Mouse (Mus musculus) testis, adult 2 months (tissue): ENCODE measurements around the gene Cdkn1b.

Experiments used
- CTCF ChIP-seq: fragments of 200-500 bp; IDR thresholded peaks from 2 replicates; pipeline ENCODE4 v1.5.1; 2012; ENCODE audit warnings: low read depth, mild to moderate bottlenecking, inconsistent platforms, low read length, moderate library complexity; ENCODE audit not compliant: control insufficient read depth, insufficient read depth, insufficient replicate concordance
- POLR2A ChIP-seq: fragments of 200-500 bp; IDR thresholded peaks from 2 replicates; pipeline ENCODE4 v1.6.1; 2012; ENCODE audit warnings: low read depth, mild to moderate bottlenecking, inconsistent platforms, low read length, moderate library complexity; ENCODE audit not compliant: control insufficient read depth

DNA sequence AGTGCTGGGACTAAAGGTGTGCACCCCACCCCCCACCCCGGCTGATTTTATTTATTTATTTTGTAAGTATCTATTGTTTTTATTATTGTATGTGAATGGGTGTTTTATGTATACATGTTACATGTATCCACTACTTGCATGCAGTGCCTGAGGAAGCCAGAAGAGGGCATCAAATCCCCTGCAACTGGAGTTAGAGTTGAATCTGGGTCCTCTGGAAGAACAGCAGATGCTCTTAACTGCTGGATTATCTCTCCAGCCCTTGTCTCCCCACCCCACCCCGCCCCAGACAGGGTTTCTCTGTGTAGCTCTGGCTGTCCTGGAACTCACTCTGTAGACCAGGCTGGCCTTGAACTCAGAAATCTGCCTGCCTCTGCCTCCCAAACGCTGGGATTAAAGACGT lies 36.2 kb downstream of the Cdkn1b start:
- no peak for TF ChIP-seq CTCF
- TF ChIP-seq POLR2A: no peak
